Mouse (Mus musculus) heart, adult 11 months (tissue): Measurements from ENCODE around the gene Rbpjl.
A peak's percentile ranks its signal among the peaks of the same experiment; 100 is the strongest.

Experiments
- DNase-seq: peaks from one replicate; pipeline ENCODE4 v3.0.0; 2022

Gene Rbpjl

GRCm38 (mm10) chr2:164448921-164449320, 46.0 kb downstream of the Rbpjl start:
- DNase-seq, result no peak

GRCm38 (mm10) chr2:164449341-164450042, 46.6 kb downstream of the Rbpjl start:
- DNase-seq, result no peak

DNA sequence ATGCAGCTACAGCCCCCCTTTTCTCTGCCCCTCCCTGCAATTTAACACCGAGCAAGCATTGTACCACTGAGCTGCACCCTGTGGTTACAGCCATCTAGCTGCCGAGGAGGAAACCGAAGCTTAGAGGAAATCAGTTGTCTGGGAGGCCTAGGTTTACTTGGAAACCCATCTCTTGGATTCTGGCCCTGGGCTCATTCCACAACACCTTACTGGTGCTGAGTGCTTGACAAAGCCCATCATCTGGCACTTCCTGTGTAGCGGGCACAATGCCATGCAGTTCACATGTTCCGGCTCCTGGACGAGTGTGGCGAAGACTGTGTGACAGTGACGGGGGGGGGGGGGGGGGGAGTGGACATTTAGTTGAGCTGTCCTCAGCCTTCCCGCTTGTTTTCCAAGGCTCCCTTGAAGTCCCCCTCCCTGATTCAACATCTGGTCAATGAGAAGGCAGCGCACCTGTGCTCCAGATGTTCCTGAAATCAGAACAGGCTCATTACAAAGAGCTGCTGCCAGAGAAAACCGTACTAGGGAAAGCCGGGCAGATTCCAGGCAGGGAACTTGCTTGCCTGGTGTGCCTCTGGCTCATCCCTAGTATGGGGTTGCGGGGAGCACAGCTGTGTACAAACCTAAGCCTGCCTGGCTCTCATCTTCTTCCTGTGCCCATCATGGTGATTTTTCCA, 49.2 kb downstream of the Rbpjl start:
- peak; percentile 96 for DNase-seq

GRCm38 (mm10) chr2:164453047-164453757, 50.3 kb downstream of the Rbpjl start:
- DNase-seq, result peak; percentile 96

- no peak for DNase-seq
These were observed 51.1 kb downstream of the Rbpjl start for GRCm38 (mm10) chr2:164453887-164454500.

DNA sequence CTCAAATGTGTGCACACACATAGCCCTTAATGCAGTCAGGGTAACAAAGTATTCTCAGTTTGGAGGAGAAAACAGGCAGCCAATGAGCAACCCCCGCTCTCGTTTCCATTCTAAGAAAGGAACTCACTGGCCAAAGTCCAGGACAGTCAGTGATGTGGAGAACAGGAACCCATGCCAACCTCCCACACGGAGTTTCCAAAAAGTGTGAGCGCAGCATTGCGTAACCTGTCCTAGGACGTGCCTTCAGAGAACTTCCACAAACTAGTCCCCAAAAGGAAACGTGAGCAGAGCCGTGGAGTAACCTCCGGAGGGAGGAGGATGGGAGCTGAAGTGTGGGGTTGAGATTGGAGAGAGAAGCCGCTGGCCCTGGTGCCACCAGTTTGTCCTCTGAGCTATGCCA, 51.9 kb downstream of the Rbpjl start:
- peak; percentile 99 for DNase-seq

DNA sequence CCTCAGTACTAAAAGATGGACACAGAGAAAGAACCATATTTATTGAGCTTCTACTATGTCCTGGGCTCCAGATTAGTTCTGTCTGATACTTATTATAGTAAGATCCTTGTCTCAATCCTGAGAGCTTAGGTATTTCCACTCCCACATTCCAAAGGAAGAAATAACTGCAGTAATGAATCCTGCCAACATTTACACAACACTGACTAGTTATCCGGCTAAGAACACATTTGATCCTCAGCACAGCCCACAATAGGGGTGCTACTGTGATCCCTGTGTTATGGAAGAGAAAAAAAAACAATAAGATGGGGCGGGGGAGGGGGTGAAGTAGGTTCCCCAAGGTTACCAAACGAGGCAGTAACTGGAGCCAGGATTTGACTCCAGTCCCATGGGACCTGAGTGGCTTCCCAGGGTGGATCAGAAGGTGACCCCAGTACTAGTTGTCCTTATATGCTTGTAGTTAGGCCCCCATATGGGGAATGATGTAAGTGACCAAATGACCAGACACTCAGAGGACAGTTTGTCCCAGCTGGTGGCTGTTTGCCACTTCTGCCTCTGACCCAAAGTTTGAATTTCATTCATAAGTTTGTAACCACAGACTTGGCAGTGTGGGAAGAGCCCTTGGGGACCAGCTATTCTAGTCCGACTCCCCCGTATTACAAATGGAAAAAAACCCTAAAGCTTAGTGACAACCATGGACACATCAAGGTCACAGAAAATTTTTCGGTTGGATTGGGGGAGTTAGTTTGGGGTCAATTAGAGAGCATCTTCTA, 52.7 kb downstream of the Rbpjl start:
- peak; percentile 98 for DNase-seq

DNA sequence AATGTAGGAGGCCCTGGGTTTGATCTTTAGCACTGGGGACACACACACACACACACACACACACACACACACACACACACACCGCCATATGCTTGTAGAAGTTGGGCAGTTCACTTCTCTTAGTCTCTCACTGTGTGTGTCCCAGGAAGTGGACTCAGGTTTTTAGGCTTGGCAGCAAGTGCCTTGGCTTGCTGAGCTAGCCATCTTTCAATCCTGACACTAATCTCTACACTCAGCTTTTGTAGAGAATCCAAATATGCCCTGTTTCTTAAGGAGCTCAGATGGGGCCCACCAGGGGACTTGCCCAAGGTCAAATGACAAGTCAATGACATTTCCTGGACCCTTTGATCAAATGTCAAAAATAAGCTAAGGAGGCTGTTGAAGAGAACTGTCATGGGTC, 53.5 kb downstream of the Rbpjl start:
- no peak for DNase-seq

DNA sequence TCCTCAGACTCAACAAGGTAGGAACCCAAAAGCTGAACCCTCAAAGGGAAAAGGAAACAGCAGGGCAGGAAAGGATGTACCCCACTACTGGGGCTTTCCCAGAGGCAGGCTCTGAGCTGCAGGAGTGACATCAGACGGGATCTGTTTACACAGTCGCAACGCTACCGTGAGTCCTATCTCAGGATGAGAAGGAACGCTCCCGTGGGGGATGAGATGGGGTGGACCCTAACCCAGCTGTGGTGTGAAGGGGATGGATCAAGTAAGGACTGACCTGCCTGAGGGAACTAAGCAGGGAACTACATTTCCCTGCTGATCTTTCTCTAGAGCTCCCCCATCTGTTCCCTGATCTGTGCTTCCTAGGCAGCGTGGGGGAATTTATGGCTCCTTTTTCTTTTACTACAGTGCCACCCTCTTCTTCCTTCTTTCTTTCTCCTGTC, 53.9 kb downstream of the Rbpjl start, which contains the start of gene Sys1:
TSS of gene Sys1 (plus strand) at position 101 of the 437 bp plus-strand sequence.
- DNase-seq, result no peak

DNA sequence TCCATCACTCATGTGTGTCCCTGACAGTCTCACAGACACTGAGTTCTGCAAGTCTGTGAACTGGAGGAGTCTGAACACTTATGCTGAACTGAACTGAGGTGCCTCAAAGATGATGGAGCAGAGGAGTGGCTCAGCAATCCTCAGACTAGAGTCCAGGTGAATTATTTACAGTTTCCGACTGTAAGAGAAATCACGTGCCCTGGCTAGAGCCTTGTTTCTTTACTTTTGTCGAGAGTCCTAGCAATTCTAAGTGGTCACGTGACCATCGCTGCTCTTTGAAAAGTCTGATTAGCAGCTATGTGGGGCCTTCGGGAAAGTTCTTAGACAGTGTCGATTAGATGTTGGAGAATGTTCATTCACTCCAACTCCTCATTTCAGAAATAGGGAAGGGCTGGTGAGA, 55.0 kb downstream of the Rbpjl start:
- DNase-seq, result no peak

DNA sequence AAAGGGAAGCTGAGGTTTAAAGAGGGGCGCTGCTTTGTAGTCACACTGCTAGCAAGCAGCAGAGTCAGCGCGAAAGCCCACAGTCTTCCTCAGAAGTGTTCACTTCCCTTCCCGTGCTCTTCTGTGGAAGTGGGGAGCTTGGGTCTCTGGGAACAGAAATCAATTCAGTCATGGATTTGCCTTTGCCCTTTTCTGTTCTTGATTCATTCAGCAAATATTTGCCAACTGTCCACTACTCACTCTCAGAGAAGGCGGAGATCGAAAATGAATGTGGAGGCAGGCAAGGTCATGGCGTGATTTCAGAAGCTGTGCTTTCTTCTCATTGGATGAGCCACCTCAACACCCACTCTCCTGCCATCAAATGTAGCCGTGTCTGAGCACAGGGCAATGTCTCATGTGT, 55.6 kb downstream of the Rbpjl start:
- peak; percentile 94 for DNase-seq

GRCm38 (mm10) chr2:164460745-164461551, 58.0 kb downstream of the Rbpjl start, which contains the start of gene Gm20458:
TSS of gene Gm20458 (plus strand) at chr2:164460967.
- peak; percentile 100 for DNase-seq
